Mouse (Mus musculus) liver, embryonic 15.5 days (tissue): ENCODE measurements around the gene Fstl1. TPM values are rescaled to one million over a fixed set of nuclear protein-coding genes. Genes with fewer than 3 reads are reported as not detected.

Source experiments
- ATAC-seq: fragments of 200-750 bp; cut with Nextera tagmentation; 2 replicates; pipeline ENCODE4 v1.8.0; 2017; ENCODE audit warnings: moderate number of reproducible peaks, mild to moderate bottlenecking, moderate library complexity; ENCODE audit not compliant: insufficient read depth
- H3K27ac ChIP-seq: fragments of 300-500 bp; sonication (generic); replicated peaks from 2 replicates; pipeline ENCODE4 v1.5.1; 2015; ENCODE audit warnings: mild to moderate bottlenecking, inconsistent platforms
- H3K27me3 ChIP-seq: fragments of 300-500 bp; sonication (generic); 2 replicates; pipeline ENCODE4 v1.6.1; 2015; ENCODE audit warnings: mild to moderate bottlenecking, inconsistent platforms
- H3K36me3 ChIP-seq: fragments of 300-500 bp; sonication (generic); replicated peaks from 2 replicates; pipeline ENCODE4 v1.6.1; 2015; ENCODE audit warnings: moderate library complexity, mild to moderate bottlenecking, inconsistent platforms
- H3K4me1 ChIP-seq: fragments of 300-500 bp; sonication (generic); replicated peaks from 2 replicates; pipeline ENCODE4 v1.6.1; 2015; ENCODE audit warnings: inconsistent platforms
- H3K4me2 ChIP-seq: fragments of 300-500 bp; sonication (generic); 2 replicates; pipeline ENCODE4 v1.6.1; 2015; ENCODE audit warnings: moderate library complexity, mild to moderate bottlenecking, inconsistent platforms
- H3K4me3 ChIP-seq: fragments of 300-500 bp; sonication (generic); replicated peaks from 2 replicates; pipeline ENCODE4 v1.5.1; 2015; ENCODE audit warnings: mild to moderate bottlenecking, inconsistent platforms
- H3K9ac ChIP-seq: fragments of 300-500 bp; sonication (generic); 2 replicates; pipeline ENCODE4 v1.6.1; 2015; ENCODE audit warnings: moderate library complexity, mild to moderate bottlenecking, inconsistent platforms
- H3K9me3 ChIP-seq: fragments of 300-500 bp; sonication (generic); replicated peaks from 2 replicates; pipeline ENCODE4 v1.6.1; 2016; ENCODE audit warnings: inconsistent platforms
- WGBS: fragments of 180-500 bp; shearing (Covaris S2); methylation state at CpG from one replicate; pipeline ENCODE4 v1.1.7; 2015; ENCODE audit warnings: mixed read lengths; ENCODE audit not compliant: insufficient replicate concordance; 5-methylcytosine and 5-hydroxymethylcytosine counted together
- polyA plus RNA-seq: library from polyadenylated mRNA; unstranded; fragments of >200 nt; fragmentation: Nextera tagmentation; extraction: Ambion mirVana; gene quantifications from 2 replicates; pipeline ENCODE4 v1.2.1, GENCODE M21; 2015

Gene Fstl1
- polyA plus RNA-seq, 1 experiment from 2014 or later = 18.8 TPM

GRCm38 (mm10) chr16:37837571-37837970 is 60.9 kb downstream of the Fstl1 start:
- Histone ChIP-seq H3K36me3 (no peaks in the 10 kb centered on the region), H3K4me1 (no peaks in the 10 kb centered on the region), H3K9me3 (no peaks in the 10 kb centered on the region), H3K9ac (no peak overlapping the region), H3K27me3 (no peaks in the 10 kb centered on the region), H3K4me2 (no peak overlapping the region), H3K4me3 (no peak overlapping the region), H3K27ac (no peak overlapping the region)
- ATAC-seq = no peak
- 48% methylated on average over 3 of the region's 3 CpGs for WGBS

GRCm38 (mm10) chr16:37842439-37842838 is 65.8 kb downstream of the Fstl1 start:
- 0 out of 2 replicates have a peak, but pooled peaks cover 8% of the 10 kb centered on the region for H3K4me1 ChIP-seq
- no peak overlapping the region for H3K4me3 ChIP-seq
- H3K27me3 ChIP-seq = no peaks in the 10 kb centered on the region
- H3K27ac ChIP-seq = no peak overlapping the region
- H3K9me3 ChIP-seq = no peaks in the 10 kb centered on the region
- no peak overlapping the region for H3K9ac ChIP-seq
- H3K36me3 ChIP-seq = no peaks in the 10 kb centered on the region
- ATAC-seq = no peak
- WGBS = 69% methylated on average over 2 of the region's 2 CpGs
- H3K4me2 ChIP-seq = no peak overlapping the region

GRCm38 (mm10) chr16:37843740-37844139 is 67.1 kb downstream of the Fstl1 start:
- 59% methylated on average over 12 of the region's 12 CpGs for WGBS
- 0 out of 2 replicates have a peak, but pooled peaks cover 8% of the 10 kb centered on the region for H3K4me1 ChIP-seq

GRCm38 (mm10) chr16:37845202-37845925 is 68.7 kb downstream of the Fstl1 start:
- no peak for ATAC-seq
- Histone ChIP-seq H3K4me3 (no peak overlapping the region), H3K36me3 (no peaks in the 10 kb centered on the region), H3K27ac (no peak overlapping the region), H3K27me3 (no peaks in the 10 kb centered on the region), H3K4me1 (0 out of 2 replicates have a peak, but pooled peaks cover 8% of the 10 kb centered on the region), H3K9me3 (no peaks in the 10 kb centered on the region), H3K9ac (no peak overlapping the region), H3K4me2 (no peak overlapping the region)
- 37% methylated on average over 7 of the region's 7 CpGs for WGBS

More at GRCm38 (mm10) chr16:37843740-37844139, 67.1 kb downstream of the Fstl1 start:
- Histone ChIP-seq H3K4me2 (no peak overlapping the region), H3K4me3 (no peak overlapping the region), H3K9me3 (no peaks in the 10 kb centered on the region), H3K36me3 (no peaks in the 10 kb centered on the region), H3K27me3 (no peaks in the 10 kb centered on the region), H3K9ac (no peak overlapping the region), H3K27ac (no peak overlapping the region)
- ATAC-seq = no peak

GRCm38 (mm10) chr16:37847081-37847480 is 70.4 kb downstream of the Fstl1 start:
- H3K27ac ChIP-seq = no peak overlapping the region
- no peaks in the 10 kb centered on the region for H3K27me3 ChIP-seq
- WGBS = 43% methylated on average over 3 of the region's 3 CpGs
- H3K4me2 ChIP-seq = no peak overlapping the region
- H3K36me3 ChIP-seq = no peaks in the 10 kb centered on the region
- H3K9ac ChIP-seq = no peak overlapping the region
- H3K4me1 ChIP-seq = 0 out of 2 replicates have a peak, but pooled peaks cover 11% of the 10 kb centered on the region
- no peak overlapping the region for H3K4me3 ChIP-seq
- ATAC-seq = no peak
- H3K9me3 ChIP-seq = no peaks in the 10 kb centered on the region

- H3K4me3 ChIP-seq = no peak overlapping the region
- WGBS = 28% methylated on average over 5 of the region's 5 CpGs
- 0 out of 2 replicates have a peak, but pooled peaks have one; percentile 49 for ATAC-seq
- peaks cover 18% of the 10 kb centered on the region for H3K4me1 ChIP-seq
- H3K27ac ChIP-seq = no peak overlapping the region
- no peaks in the 10 kb centered on the region for H3K27me3 ChIP-seq
- no peaks in the 10 kb centered on the region for H3K36me3 ChIP-seq
- no peak overlapping the region for H3K9ac ChIP-seq
- H3K9me3 ChIP-seq = no peaks in the 10 kb centered on the region
- no peak overlapping the region for H3K4me2 ChIP-seq
These were observed 74.7 kb downstream of the Fstl1 start for GRCm38 (mm10) chr16:37851366-37851765.

GRCm38 (mm10) chr16:37853279-37853678 is 76.6 kb downstream of the Fstl1 start:
- Histone ChIP-seq H3K36me3 (no peaks in the 10 kb centered on the region), H3K9me3 (no peaks in the 10 kb centered on the region)

GRCm38 (mm10) chr16:37854054-37854453 is 77.4 kb downstream of the Fstl1 start:
- no peak overlapping the region for H3K4me2 ChIP-seq
- H3K27me3 ChIP-seq = no peaks in the 10 kb centered on the region
- 71% methylated on average over 14 of the region's 14 CpGs for WGBS
- H3K4me1 ChIP-seq = peaks cover 19% of the 10 kb centered on the region
- no peak overlapping the region for H3K27ac ChIP-seq
- H3K4me3 ChIP-seq = no peak overlapping the region
- no peaks in the 10 kb centered on the region for H3K36me3 ChIP-seq
- H3K9ac ChIP-seq = no peak overlapping the region
- ATAC-seq = no peak
- H3K9me3 ChIP-seq = no peaks in the 10 kb centered on the region

More at GRCm38 (mm10) chr16:37853279-37853678, 76.6 kb downstream of the Fstl1 start:
- no peaks in the 10 kb centered on the region for H3K27me3 ChIP-seq
- ATAC-seq = no peak
- peaks cover 19% of the 10 kb centered on the region for H3K4me1 ChIP-seq
- no peak overlapping the region for H3K9ac ChIP-seq
- H3K4me2 ChIP-seq = no peak overlapping the region
- no peak overlapping the region for H3K4me3 ChIP-seq
- H3K27ac ChIP-seq = no peak overlapping the region
- WGBS = 71% methylated on average over 9 of the region's 9 CpGs

- H3K4me3 ChIP-seq = no peak overlapping the region
- no peak overlapping the region for H3K4me2 ChIP-seq
- no peaks in the 10 kb centered on the region for H3K27me3 ChIP-seq
- 36% methylated on average over 5 of the region's 5 CpGs for WGBS
- no peaks in the 10 kb centered on the region for H3K9me3 ChIP-seq
- H3K36me3 ChIP-seq = no peaks in the 10 kb centered on the region
- no peak overlapping the region for H3K27ac ChIP-seq
- no peak for ATAC-seq
- peaks cover 19% of the 10 kb centered on the region for H3K4me1 ChIP-seq
- H3K9ac ChIP-seq = no peak overlapping the region
These were observed 77.9 kb downstream of the Fstl1 start for GRCm38 (mm10) chr16:37854593-37854992.

GRCm38 (mm10) chr16:37855583-37855982 is 78.9 kb downstream of the Fstl1 start:
- no peak overlapping the region for H3K27ac ChIP-seq
- no peaks in the 10 kb centered on the region for H3K9me3 ChIP-seq
- 51% methylated on average over 8 of the region's 8 CpGs for WGBS
- no peaks in the 10 kb centered on the region for H3K27me3 ChIP-seq
- H3K4me1 ChIP-seq = peaks cover 19% of the 10 kb centered on the region
- H3K4me2 ChIP-seq = no peak overlapping the region
- H3K9ac ChIP-seq = no peak overlapping the region
- ATAC-seq = no peak
- H3K36me3 ChIP-seq = no peaks in the 10 kb centered on the region
- no peak overlapping the region for H3K4me3 ChIP-seq

GRCm38 (mm10) chr16:37856327-37856726 is 79.7 kb downstream of the Fstl1 start:
- no peak overlapping the region for H3K9ac ChIP-seq
- H3K36me3 ChIP-seq = no peaks in the 10 kb centered on the region
- WGBS = 29% methylated on average over 3 of the region's 3 CpGs
- ATAC-seq = no peak
- no peak overlapping the region for H3K4me3 ChIP-seq
- H3K9me3 ChIP-seq = no peaks in the 10 kb centered on the region
- no peak overlapping the region for H3K4me2 ChIP-seq
- H3K27me3 ChIP-seq = no peaks in the 10 kb centered on the region
- H3K4me1 ChIP-seq = peaks cover 19% of the 10 kb centered on the region
- no peak overlapping the region for H3K27ac ChIP-seq
